Mouse (Mus musculus) gastrocnemius, postnatal 4 days (tissue): Measurements from ENCODE around the gene Cfap206. TPM values are rescaled to one million over a fixed set of nuclear protein-coding genes. Genes with fewer than 3 reads are reported as not detected.
A peak's percentile ranks its signal among the peaks of the same experiment; 100 is the strongest.

Experiments
- DNase-seq, 2 experiments: peaks; one replicate each; pipeline ENCODE4 v3.0.0; 2021 to 2022; ENCODE audit warnings: low spot score in 2 of 2, mixed read lengths in 2 of 2
- total RNA-seq, 2 experiments: library from RNA; stranded (reverse); gene quantifications; 2 replicates each; pipeline ENCODE4 v1.2.3; 2021

Gene Cfap206
- total RNA-seq, 2 experiments from 2014 or later = not detected

- no peak for DNase-seq
These were observed 56.3 kb downstream of the Cfap206 start for GRCm38 (mm10) chr4:34673721-34674120.

- DNase-seq = no peak
These were observed 62.1 kb downstream of the Cfap206 start for GRCm38 (mm10) chr4:34667923-34668322.

GRCm38 (mm10) chr4:34661927-34662326, 68.1 kb downstream of the Cfap206 start:
- DNase-seq = peak in 1 of 2 experiments; percentile 10

GRCm38 (mm10) chr4:34661514-34661913, 68.5 kb downstream of the Cfap206 start:
- DNase-seq = no peak

- DNase-seq = no peak
These were observed 71.0 kb downstream of the Cfap206 start for GRCm38 (mm10) chr4:34659012-34659411.

- no peak for DNase-seq
These were observed 73.9 kb downstream of the Cfap206 start for GRCm38 (mm10) chr4:34656101-34656500.

GRCm38 (mm10) chr4:34653179-34653578, 76.8 kb downstream of the Cfap206 start:
- DNase-seq = no peak

- no peak for DNase-seq
These were observed 85.2 kb downstream of the Cfap206 start for GRCm38 (mm10) chr4:34644779-34645178.

GRCm38 (mm10) chr4:34640731-34641130, 89.3 kb downstream of the Cfap206 start:
- no peak for DNase-seq

- no peak for DNase-seq
These were observed 90.2 kb downstream of the Cfap206 start for GRCm38 (mm10) chr4:34639745-34640364.

Other genes with a start within 250 kb of the Cfap206 start
- gene Akirin2, start 179.3 kb downstream of the Cfap206 start, total RNA-seq = 10 to 100 TPM; 81.9 to 92.2 TPM
- gene Orc3, start 115.3 kb downstream of the Cfap206 start, total RNA-seq = 10 to 100 TPM; 46.3 to 54.8 TPM
- 10 to 100 TPM; 26.9 to 28.8 TPM for gene Rars2, start 115.2 kb downstream of the Cfap206 start, total RNA-seq
- 10 to 100 TPM; 20.9 to 22.0 TPM for gene Slc35a1, start 42.8 kb downstream of the Cfap206 start, total RNA-seq
- gene Gm136, start 26.1 kb upstream of the Cfap206 start, total RNA-seq = not detected
- 10 to 100 TPM; 21.1 to 25.4 TPM for gene Smim8, start 48.2 kb upstream of the Cfap206 start, total RNA-seq
- 10 to 100 TPM; 19.1 to 19.5 TPM for gene Zfp292, start 152.8 kb upstream of the Cfap206 start, total RNA-seq
- gene Cga, start 163.6 kb upstream of the Cfap206 start, total RNA-seq = not detected